Mouse (Mus musculus): ENCODE data around the gene Abcd1. TPM values are rescaled to one million over a fixed set of nuclear protein-coding genes. Genes with fewer than 3 reads are reported as not detected.

Gene Abcd1
- polyA plus RNA-seq (2015; fragmentation: Nextera tagmentation; extraction: Ambion mirVana), result 29.4 and 34.3 TPM in 2 replicates

GRCm38 (mm10) chrX:73716109-73716661, at the start of gene Abcd1, which contains the start of gene Bcap31:
Gene Abcd1 (plus strand): TSS chrX:73716597.
Gene Bcap31 (minus strand): TSS chrX:73716175.
- peak; percentile 97 for DNase-seq (ENCODE audit: low spot score)

- DNase-seq (ENCODE audit: low spot score), result peak; percentile 61
Measured at GRCm38 (mm10) chrX:73672031-73672431, 44.4 kb upstream of the Abcd1 start.

- peak; percentile 6 for DNase-seq (ENCODE audit: low spot score)
Measured at GRCm38 (mm10) chrX:73672879-73673618, 43.3 kb upstream of the Abcd1 start, which contains the start of gene Slc6a8. Gene Slc6a8 (plus strand): TSS chrX:73673150.

- no peak for DNase-seq (ENCODE audit: low spot score)
Measured at GRCm38 (mm10) chrX:73673619-73673967, 42.8 kb upstream of the Abcd1 start.

GRCm38 (mm10) chrX:73673968-73674661, 42.3 kb upstream of the Abcd1 start:
- no peak for DNase-seq (ENCODE audit: low spot score)

GRCm38 (mm10) chrX:73675231-73675630, 41.2 kb upstream of the Abcd1 start:
- DNase-seq (ENCODE audit: low spot score), result no peak

- no peak for DNase-seq (ENCODE audit: low spot score)
Measured at GRCm38 (mm10) chrX:73676668-73677067, 39.7 kb upstream of the Abcd1 start.

GRCm38 (mm10) chrX:73684156-73684555, 32.2 kb upstream of the Abcd1 start:
- DNase-seq (ENCODE audit: low spot score), result no peak

- DNase-seq (ENCODE audit: low spot score), result no peak
Measured at GRCm38 (mm10) chrX:73684978-73685377, 31.4 kb upstream of the Abcd1 start.

- no peak for DNase-seq (ENCODE audit: low spot score)
Measured at GRCm38 (mm10) chrX:73685629-73686028, 30.8 kb upstream of the Abcd1 start.

GRCm38 (mm10) chrX:73690917-73691629, 25.3 kb upstream of the Abcd1 start:
- peak; percentile 47 for DNase-seq (ENCODE audit: low spot score)

GRCm38 (mm10) chrX:73700472-73700871, 15.9 kb upstream of the Abcd1 start:
- DNase-seq (ENCODE audit: low spot score), result no peak

GRCm38 (mm10) chrX:73715476-73716108, 805 bp upstream of the Abcd1 start:
- DNase-seq (ENCODE audit: low spot score), result peak; percentile 59

GRCm38 (mm10) chrX:73716709-73717545, 530 bp downstream of the Abcd1 start:
- DNase-seq (ENCODE audit: low spot score), result peak; percentile 21

GRCm38 (mm10) chrX:73717667-73718066, 1.3 kb downstream of the Abcd1 start:
- DNase-seq (ENCODE audit: low spot score), result peak; percentile 31

GRCm38 (mm10) chrX:73718271-73718670, 1.9 kb downstream of the Abcd1 start:
- DNase-seq (ENCODE audit: low spot score), result no peak

- peak; percentile 55 for DNase-seq (ENCODE audit: low spot score)
Measured at GRCm38 (mm10) chrX:73718686-73719362, 2.4 kb downstream of the Abcd1 start.

GRCm38 (mm10) chrX:73730908-73731307, 14.5 kb downstream of the Abcd1 start:
- no peak for DNase-seq (ENCODE audit: low spot score)

- no peak for DNase-seq (ENCODE audit: low spot score)
Measured at GRCm38 (mm10) chrX:73738155-73738554, 21.8 kb downstream of the Abcd1 start.

- no peak for DNase-seq (ENCODE audit: low spot score)
Measured at GRCm38 (mm10) chrX:73739151-73739550, 22.8 kb downstream of the Abcd1 start.
